Mouse (Mus musculus) cerebellum, adult (tissue): ENCODE results near the gene Cyp2d9.
"Not testable (repeated sequence)": the region's sequence is repeated elsewhere in the genome, so short reads cannot be mapped to it uniquely, and the experiment has no call there.

Source experiments
- ATAC-seq: cut with Nextera tagmentation; 2 replicates; pipeline ENCODE4 v1.9.2; 2017; ENCODE audit warnings: mild to moderate bottlenecking, moderate library complexity, mixed read lengths; ENCODE audit not compliant: insufficient number of reproducible peaks, low FRiP score, low TSS enrichment

Gene Cyp2d9

DNA sequence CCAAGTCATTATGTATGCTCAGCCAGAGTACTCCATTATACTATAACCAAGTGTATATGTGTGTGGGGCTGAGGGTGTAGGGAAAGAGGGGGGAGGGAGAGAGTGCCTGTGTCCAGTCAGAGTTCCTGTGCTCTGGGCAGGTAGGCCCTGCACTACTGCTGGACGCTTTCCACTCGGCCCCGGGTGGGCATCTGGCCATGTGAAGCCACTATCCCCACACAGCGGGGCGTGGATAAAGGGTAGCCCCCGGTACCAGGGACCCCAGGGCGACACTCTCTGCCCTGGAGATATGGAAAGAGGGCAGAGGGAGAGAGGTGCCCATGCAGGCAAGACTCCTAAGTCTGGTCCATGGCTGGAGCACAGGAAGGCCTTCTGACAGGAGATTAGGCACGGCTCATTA is 12.0 kb downstream of the Cyp2d9 start:
- ATAC-seq, result no peak

DNA sequence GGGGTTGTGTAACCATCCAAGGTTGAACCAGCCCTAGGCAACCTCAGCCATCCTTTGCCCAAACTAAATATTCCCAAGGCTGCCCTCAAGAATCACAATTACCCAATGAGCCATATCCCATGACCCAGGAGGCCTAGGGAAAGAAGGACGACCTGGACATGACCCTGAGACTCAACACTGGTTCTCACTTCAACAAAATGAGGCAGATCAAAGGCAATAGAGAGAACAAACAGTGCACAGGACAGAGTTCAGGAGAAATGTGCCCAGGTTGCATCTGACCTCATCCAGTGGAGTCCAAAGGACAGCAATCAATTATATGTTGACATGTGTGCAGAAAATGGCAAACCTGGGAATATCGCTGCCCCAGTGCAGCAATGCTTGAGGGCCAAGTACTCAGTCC is 16.8 kb downstream of the Cyp2d9 start:
- not testable (repeated sequence) for ATAC-seq

DNA sequence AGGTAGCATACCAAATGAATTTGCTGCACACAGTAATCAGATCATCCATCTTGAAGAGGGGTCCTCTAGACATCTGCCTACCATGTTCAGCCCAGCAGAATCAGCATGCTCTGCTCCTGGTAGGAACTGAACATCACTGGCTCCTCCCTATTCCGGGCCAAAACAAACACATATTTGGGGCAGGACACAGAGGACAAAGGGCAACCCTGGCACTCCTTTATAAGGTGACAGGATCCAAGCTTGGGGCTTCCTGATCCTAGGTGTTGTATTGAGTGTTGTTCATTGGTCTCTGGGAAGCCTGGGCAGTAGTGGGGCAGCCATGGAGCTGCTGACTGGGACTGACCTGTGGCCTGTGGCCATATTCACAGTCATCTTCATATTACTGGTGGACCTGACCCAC is 18.9 kb downstream of the Cyp2d9 start:
- not testable (repeated sequence) for ATAC-seq

- ATAC-seq, result not testable (repeated sequence)
Measured at GRCm38 (mm10) chr15:82453501-82453900, 20.3 kb downstream of the Cyp2d9 start.

GRCm38 (mm10) chr15:82456086-82456790 is 23.0 kb downstream of the Cyp2d9 start:
- ATAC-seq, result not testable (repeated sequence)

- no peak for ATAC-seq
Measured at GRCm38 (mm10) chr15:82457064-82458021, 24.1 kb downstream of the Cyp2d9 start.

GRCm38 (mm10) chr15:82459266-82459665 is 26.0 kb downstream of the Cyp2d9 start:
- not testable (repeated sequence) for ATAC-seq

GRCm38 (mm10) chr15:82464701-82465100 is 31.5 kb downstream of the Cyp2d9 start:
- ATAC-seq, result no peak

DNA sequence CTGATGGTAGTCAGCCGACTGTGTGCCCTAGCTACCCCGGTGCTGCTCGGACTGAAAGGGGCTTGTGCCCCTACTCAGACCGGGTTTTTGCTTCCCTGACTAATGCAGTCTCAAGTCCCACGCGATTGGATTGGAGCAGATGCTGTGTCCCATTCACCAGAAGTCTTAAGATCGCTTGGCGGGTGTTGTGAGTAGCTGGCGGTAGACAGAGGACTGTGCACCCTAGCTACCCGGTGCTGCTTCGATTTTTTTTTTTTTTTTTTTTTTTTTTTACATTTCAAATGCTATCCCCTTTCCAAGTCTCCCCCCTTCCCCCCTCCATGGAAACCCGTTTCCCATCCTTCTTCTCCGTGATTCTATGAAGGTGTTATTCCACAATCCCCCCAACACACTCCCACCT is 61.0 kb downstream of the Cyp2d9 start:
- ATAC-seq, result not testable (repeated sequence)
